Mouse (Mus musculus) spleen, postnatal 10 days (tissue): ENCODE results near the gene Gpr108.
"Not testable (repeated sequence)": the region's sequence is repeated elsewhere in the genome, so short reads cannot be mapped to it uniquely, and the experiment has no call there.

Experiments
- DNase-seq, 2 experiments: peaks; one replicate each; pipeline ENCODE4 v3.0.0; 2021 to 2022; ENCODE audit warnings: low spot score in 2 of 2

Gpr108 gene

GRCm38 (mm10) chr17:57248201-57248699 lies at the start of gene Gpr108:
Gene Gpr108 (minus strand): TSS chr17:57248446.
- DNase-seq, result peak; percentile 74 to 88

GRCm38 (mm10) chr17:57297040-57297439 lies 48.8 kb upstream of the Gpr108 start:
- DNase-seq, result no peak

- no peak for DNase-seq
These were observed 47.7 kb upstream of the Gpr108 start for GRCm38 (mm10) chr17:57295935-57296334.

- no peak for DNase-seq
These were observed 44.7 kb upstream of the Gpr108 start for GRCm38 (mm10) chr17:57292968-57293367.

- no peak for DNase-seq
These were observed 44.1 kb upstream of the Gpr108 start for GRCm38 (mm10) chr17:57292302-57292701.

- no peak for DNase-seq
These were observed 42.4 kb upstream of the Gpr108 start for GRCm38 (mm10) chr17:57290671-57291055.

GRCm38 (mm10) chr17:57290001-57290670 lies 41.9 kb upstream of the Gpr108 start:
- DNase-seq, result peak in 1 of 2 experiments; percentile 13

GRCm38 (mm10) chr17:57289252-57289651 lies 41.0 kb upstream of the Gpr108 start:
- no peak for DNase-seq

- DNase-seq, result no peak
These were observed 38.6 kb upstream of the Gpr108 start for GRCm38 (mm10) chr17:57286718-57287355.

- DNase-seq, result no peak
These were observed 36.8 kb upstream of the Gpr108 start for GRCm38 (mm10) chr17:57285077-57285476.

GRCm38 (mm10) chr17:57283906-57284305 lies 35.7 kb upstream of the Gpr108 start:
- no peak for DNase-seq

- no peak for DNase-seq
These were observed 32.2 kb upstream of the Gpr108 start for GRCm38 (mm10) chr17:57280411-57280810.

GRCm38 (mm10) chr17:57279591-57280224 lies 31.5 kb upstream of the Gpr108 start:
- peak; percentile 31 to 51 for DNase-seq

GRCm38 (mm10) chr17:57278943-57279590 lies 30.8 kb upstream of the Gpr108 start, which contains the start of gene Vav1:
Gene Vav1 (plus strand): TSS chr17:57279100.
- DNase-seq, result peak; percentile 57 to 86

- no peak for DNase-seq
These were observed 30.3 kb upstream of the Gpr108 start for GRCm38 (mm10) chr17:57278537-57278936.

- DNase-seq, result not testable (repeated sequence)
These were observed 29.5 kb upstream of the Gpr108 start for GRCm38 (mm10) chr17:57277598-57278261.

- DNase-seq, result peak; percentile 63 to 81
These were observed 28.4 kb upstream of the Gpr108 start for GRCm38 (mm10) chr17:57276634-57277121.

- DNase-seq, result no peak
These were observed 27.7 kb upstream of the Gpr108 start for GRCm38 (mm10) chr17:57275997-57276351.

GRCm38 (mm10) chr17:57275111-57275996 lies 27.1 kb upstream of the Gpr108 start:
- DNase-seq, result peak; percentile 63 to 87

GRCm38 (mm10) chr17:57274686-57275085 lies 26.4 kb upstream of the Gpr108 start:
- no peak for DNase-seq
